Mouse (Mus musculus) lung, adult 2 months (tissue): ENCODE measurements around the gene Myl9. TPM values are rescaled to one million over a fixed set of nuclear protein-coding genes. Genes with fewer than 3 reads are reported as not detected.
"Not testable (repeated sequence)": the region's sequence is repeated elsewhere in the genome, so short reads cannot be mapped to it uniquely, and the experiment has no call there.

Experiments
- DNase-seq: peaks from one replicate; pipeline ENCODE4 v3.0.0; 2022
- H3K4me1 ChIP-seq: fragments of 200-500 bp; 2 replicates; pipeline ENCODE4 v1.6.1; 2011; ENCODE audit warnings: low read length; ENCODE audit not compliant: control insufficient read depth, insufficient read depth
- H3K4me3 ChIP-seq: fragments of 200-500 bp; replicated peaks from 2 replicates; pipeline ENCODE3; 2011; ENCODE audit warnings: low read depth, mild to moderate bottlenecking, control low read depth, low read length; ENCODE audit errors: extremely low read depth
- CTCF ChIP-seq: fragments of 200-500 bp; IDR thresholded peaks from 2 replicates; pipeline ENCODE4 v1.5.1; 2011; ENCODE audit warnings: mild to moderate bottlenecking, low read length, control low read depth; ENCODE audit not compliant: insufficient read depth
- POLR2A ChIP-seq: fragments of 200-500 bp; IDR thresholded peaks from 2 replicates; pipeline ENCODE4 v1.6.1; 2011; ENCODE audit warnings: low read depth, mild to moderate bottlenecking, control low read depth, low read length, borderline replicate concordance; ENCODE audit errors: extremely low read depth
- WGBS: fragments of 180-500 bp; shearing (Covaris S2); methylation state at CpG from one replicate; pipeline ENCODE4 v1.1.7; 2018; 5-methylcytosine and 5-hydroxymethylcytosine counted together
- polyA plus RNA-seq: library from polyadenylated mRNA; depleted of rRNA; stranded (reverse); fragments of >200 nt; gene quantifications from 2 replicates; pipeline ENCODE4 v1.2.3, GENCODE M21; 2012

The Myl9 gene
- polyA plus RNA-seq, 1 experiment: 258 TPM

DNA sequence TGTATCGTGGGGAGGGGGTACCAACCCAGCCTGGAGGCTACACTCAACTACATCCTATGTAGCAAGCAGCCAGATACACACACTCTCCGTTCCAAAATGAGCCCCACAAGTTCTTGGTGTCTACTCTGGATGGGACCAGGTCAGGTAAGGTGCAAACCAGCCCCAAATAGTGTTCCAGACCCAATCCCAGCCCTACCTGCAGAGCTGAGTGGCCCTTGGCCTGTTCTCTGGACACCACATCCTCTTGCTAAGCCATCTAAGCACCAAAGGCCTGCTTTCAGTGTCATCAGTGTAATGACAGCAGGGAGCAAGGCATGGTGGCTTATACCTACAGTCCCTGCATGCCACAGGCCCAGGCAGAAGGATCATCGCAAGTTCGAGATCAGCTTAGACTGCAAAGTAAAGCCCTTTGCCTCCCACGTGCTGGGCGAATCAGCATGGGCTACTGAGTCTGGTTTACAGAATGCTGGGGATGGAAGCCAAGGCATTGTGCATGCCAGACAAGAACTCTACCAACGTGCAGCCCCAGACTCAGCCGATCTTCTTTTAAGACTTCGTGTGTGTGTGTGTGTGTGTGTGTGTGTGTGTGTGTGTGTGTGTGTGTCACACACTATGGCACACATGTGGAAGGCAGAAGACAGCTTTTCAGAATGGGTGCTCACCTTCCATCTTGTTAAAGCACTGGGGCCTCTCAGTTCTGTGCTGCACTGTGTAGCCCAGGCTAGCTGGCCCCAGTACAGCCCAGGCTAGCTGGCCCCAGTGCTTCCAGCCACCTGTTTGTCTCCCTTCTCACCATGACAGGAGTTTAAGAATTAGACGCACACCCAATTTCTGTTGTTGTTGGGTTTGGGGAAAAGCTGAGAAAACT, 7.5 kb downstream of the Myl9 start:
- no peaks in the 10 kb centered on the region for H3K4me1 ChIP-seq
- DNase-seq: no peak
- 83% methylated on average over 10 of the region's 10 CpGs for WGBS
- TF ChIP-seq POLR2A (no peak), CTCF (no peak)
- H3K4me3 ChIP-seq: no peak overlapping the region

- no peak for DNase-seq
- TF ChIP-seq POLR2A (no peak), CTCF (no peak)
- Histone ChIP-seq H3K4me3 (no peak overlapping the region), H3K4me1 (no peaks in the 10 kb centered on the region)
- WGBS: 45% methylated on average over 9 of the region's 9 CpGs
These were observed 8.1 kb downstream of the Myl9 start for GRCm38 (mm10) chr2:156783349-156783728.

- TF ChIP-seq CTCF (no peak), POLR2A (no peak)
- Histone ChIP-seq H3K4me3 (no peak overlapping the region), H3K4me1 (no peaks in the 10 kb centered on the region)
- WGBS: 48% methylated on average over 7 of the region's 7 CpGs
- DNase-seq: no peak
These were observed 8.9 kb downstream of the Myl9 start for GRCm38 (mm10) chr2:156784016-156784585.

DNA sequence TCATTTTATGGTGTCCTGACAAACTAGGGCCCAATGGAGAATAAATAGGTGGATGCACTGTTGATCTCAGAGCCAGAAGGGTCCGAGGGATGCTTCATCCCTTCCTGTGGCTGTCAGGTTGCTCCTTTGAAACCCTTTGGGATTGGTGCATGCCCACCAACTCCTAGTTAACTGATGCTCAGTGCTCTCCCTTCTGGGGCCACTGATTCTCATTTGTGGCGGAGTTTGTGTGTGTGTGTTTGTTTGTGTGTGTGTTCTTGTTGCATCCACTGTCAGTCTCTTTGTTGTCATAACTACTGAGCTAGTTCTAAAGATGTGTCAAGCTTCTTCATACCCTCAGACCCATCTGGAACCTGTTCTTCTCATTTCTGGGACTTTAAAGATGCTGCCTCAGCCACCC, 9.7 kb downstream of the Myl9 start:
- 85% methylated on average over 2 of the region's 2 CpGs for WGBS
- TF ChIP-seq CTCF: no peak
- TF ChIP-seq POLR2A: no peak
- no peaks in the 10 kb centered on the region for H3K4me1 ChIP-seq
- no peak overlapping the region for H3K4me3 ChIP-seq
- DNase-seq: no peak

DNA sequence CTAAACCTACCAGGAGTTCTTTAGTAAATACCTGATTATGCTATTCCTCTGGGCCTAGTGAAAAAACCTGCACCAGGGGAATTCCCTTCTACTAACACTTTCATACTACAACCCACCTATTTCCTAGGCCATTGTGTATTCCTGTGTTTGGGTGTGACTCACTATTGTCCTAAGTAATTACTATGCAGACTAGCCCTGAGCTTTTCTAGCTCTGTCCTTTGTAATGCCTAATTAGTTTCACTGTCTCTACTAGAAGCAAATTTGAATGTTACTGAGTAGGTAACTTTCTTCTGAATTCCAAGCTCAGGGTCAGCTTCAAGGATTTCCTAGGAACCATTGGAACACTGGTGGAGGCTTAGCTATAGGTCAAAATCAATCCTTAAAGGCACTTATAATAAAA, 11.1 kb downstream of the Myl9 start:
- H3K4me1 ChIP-seq, H3K4me3 ChIP-seq, DNase-seq: not testable (repeated sequence)

GRCm38 (mm10) chr2:156787090-156787775, 12.0 kb downstream of the Myl9 start:
- DNase-seq: no peak
- Histone ChIP-seq H3K4me1 (no peaks in the 10 kb centered on the region), H3K4me3 (no peak overlapping the region)
- TF ChIP-seq POLR2A (no peak), CTCF (no peak)
- WGBS: 86% methylated on average over 5 of the region's 5 CpGs

DNA sequence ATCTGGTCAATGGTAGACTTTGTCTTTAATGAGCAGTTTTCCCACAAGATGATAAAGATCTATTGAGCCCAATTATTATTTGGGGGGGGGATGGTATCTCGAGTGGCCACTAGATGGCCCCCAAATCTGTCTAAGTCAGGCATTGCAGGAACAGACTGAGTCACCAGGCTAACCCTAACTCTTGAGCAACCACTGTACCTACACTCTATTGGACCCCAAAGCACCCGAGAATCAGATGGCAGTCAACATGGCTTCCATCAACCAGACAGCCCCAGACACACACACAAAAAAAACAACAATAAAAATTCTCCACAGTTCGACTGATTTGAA, 12.5 kb downstream of the Myl9 start:
- no peak for DNase-seq

GRCm38 (mm10) chr2:156788836-156789235, 13.6 kb downstream of the Myl9 start:
- DNase-seq: no peak
- no peak overlapping the region for H3K4me3 ChIP-seq
- TF ChIP-seq CTCF (no peak), POLR2A (no peak)
- 69% methylated on average over 1 of the region's 1 CpGs for WGBS
- H3K4me1 ChIP-seq: no peaks in the 10 kb centered on the region

More for the DNA sequence above, 12.5 kb downstream of the Myl9 start:
- TF ChIP-seq CTCF: peak; percentile 28; the same call in 1 of the 2 replicates
- TF ChIP-seq POLR2A: no peak
- 33% methylated on average over 3 of the region's 3 CpGs for WGBS
- Histone ChIP-seq H3K4me1 (no peaks in the 10 kb centered on the region), H3K4me3 (no peak overlapping the region)

DNA sequence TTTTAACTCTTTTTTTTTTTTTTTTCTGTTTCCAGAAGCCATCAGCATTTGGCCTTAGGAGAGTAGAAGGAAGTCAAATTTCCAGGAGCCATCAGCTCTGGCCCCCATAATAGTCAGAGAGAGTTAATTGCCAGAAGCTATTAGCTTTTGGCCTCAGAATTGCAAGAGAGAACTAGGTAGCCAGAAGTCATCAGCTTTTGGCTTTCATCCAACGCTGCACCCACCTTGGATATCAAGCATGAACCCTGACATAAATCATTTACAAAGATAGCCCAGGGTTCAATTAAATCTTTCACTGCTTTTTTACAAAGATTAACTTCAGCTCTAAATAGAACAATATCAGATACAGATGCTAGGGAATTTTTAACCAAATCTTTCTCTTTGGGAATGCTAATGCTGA, 23.3 kb downstream of the Myl9 start:
- TF ChIP-seq CTCF (no peak), POLR2A (no peak)
- Histone ChIP-seq H3K4me3 (no peak overlapping the region), H3K4me1 (no peaks in the 10 kb centered on the region)
- 84% methylated on average over 1 of the region's 1 CpGs for WGBS
- no peak for DNase-seq

DNA sequence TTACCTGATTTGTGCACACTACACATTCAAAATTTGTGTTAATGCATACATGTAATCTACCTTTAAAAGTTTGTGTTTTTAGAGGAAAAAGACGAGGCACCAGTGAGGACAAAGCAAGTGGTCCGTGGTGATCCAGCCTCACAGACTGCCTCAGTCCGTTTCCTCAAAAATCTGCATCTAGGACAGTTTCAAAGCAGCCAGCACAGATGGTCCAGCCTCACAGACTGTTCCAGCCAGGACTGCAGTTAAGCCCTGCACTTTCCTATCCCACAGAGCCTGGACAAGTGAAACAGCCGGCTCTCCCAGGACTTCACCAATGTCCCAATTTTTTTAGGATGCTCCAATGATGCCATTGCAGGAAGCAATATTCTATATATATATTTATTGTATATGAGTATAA, 25.8 kb downstream of the Myl9 start:
- 69% methylated on average over 4 of the region's 4 CpGs for WGBS
- no peaks in the 10 kb centered on the region for H3K4me1 ChIP-seq
- DNase-seq: no peak
- TF ChIP-seq POLR2A: no peak
- no peak for TF ChIP-seq CTCF
- H3K4me3 ChIP-seq: no peak overlapping the region

- H3K4me1 ChIP-seq, DNase-seq, H3K4me3 ChIP-seq: not testable (repeated sequence)
- 41% methylated on average over 9 of the region's 9 CpGs for WGBS
These were observed 26.9 kb downstream of the Myl9 start for GRCm38 (mm10) chr2:156802116-156802515.
